Mouse (Mus musculus): Measurements from ENCODE around the gene Lgr6.

The Lgr6 gene

DNA sequence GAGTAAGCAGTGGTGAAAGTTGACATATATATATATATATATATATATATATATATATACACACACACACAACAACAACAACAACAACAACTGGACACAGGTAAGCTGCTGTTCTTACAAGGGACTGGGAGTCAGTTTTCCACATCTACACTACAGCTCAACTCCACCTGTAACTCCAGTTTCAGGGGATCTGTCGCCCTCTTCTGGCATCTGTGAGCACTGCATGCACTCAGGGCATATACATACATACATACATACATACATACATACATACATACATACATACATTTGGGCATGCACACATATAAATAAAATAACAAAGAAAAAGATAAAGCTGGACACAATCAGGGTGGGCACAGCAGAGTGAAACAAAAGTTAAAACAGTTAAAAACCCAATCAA, 81.5 kb downstream of the Lgr6 start:
- in situ Hi-C loops (cut with MboI; ENCODE audit: low pct_unique_long_range_greater_than_20kb in 1 of 2, low sequenced_read_pairs in 2 of 2, unreplicated experiment in 1 of 2): no loop called here

- in situ Hi-C loops (cut with MboI; ENCODE audit: low pct_unique_long_range_greater_than_20kb in 1 of 2, low sequenced_read_pairs in 2 of 2, unreplicated experiment in 1 of 2): no loop called here
Measured at GRCm38 (mm10) chr1:135021936-135022335, 83.1 kb downstream of the Lgr6 start.

GRCm38 (mm10) chr1:135020970-135021369, 84.1 kb downstream of the Lgr6 start:
- in situ Hi-C loops (cut with MboI; ENCODE audit: low pct_unique_long_range_greater_than_20kb in 1 of 2, low sequenced_read_pairs in 2 of 2, unreplicated experiment in 1 of 2): no loop called here

DNA sequence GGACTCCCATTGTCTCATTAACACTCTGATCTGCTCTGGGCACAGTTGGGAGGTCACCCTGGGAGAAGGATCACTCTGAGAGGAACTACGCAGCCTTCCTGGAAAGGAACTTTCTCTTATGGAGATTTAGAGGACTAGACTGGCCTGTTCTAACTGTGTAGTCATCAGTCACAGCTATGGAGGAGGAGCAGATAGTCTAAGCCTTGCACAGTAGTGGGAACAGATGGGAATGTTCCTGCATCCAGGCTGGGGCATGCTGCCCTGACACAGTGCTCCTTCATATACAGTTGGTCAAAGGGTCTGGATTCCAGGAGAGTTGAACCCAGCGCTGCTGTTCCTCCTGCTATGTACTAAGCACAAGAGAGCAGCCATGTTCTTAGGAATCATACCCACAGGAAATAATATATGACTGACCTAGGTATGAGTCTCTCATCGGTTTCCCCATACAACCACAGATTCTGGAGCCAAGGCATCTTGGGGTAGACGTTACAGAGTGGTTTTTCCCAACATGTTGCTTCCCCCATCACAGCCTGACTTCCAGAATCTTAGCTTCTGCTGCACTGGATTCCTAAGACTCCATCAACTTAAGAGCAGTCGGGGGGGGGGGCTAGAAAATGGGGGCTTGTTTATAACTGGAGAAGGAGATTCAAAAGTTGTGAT, 84.7 kb downstream of the Lgr6 start:
- in situ Hi-C loops (cut with MboI; ENCODE audit: low pct_unique_long_range_greater_than_20kb in 1 of 2, low sequenced_read_pairs in 2 of 2, unreplicated experiment in 1 of 2): no loop called here

DNA sequence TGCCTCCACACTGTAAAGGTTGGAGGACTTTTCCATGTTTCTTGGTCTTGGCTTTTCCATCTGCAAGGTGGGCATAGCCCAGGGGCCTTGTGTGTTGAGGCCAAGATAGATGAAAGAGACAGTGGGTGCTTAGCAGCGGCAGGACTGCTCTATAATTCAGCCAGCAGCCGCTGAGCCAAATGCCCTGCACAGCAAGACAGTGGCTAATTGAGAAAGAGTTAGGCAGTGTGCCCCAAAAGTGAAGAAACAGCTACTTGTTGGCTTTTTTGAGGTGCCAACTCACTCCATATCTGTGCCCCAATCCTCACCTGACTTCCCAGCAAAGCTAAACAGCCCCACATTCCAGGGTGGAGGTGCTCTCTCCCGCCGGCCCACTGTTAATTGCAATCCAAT, 85.3 kb downstream of the Lgr6 start:
- in situ Hi-C loops (cut with MboI; ENCODE audit: low pct_unique_long_range_greater_than_20kb in 1 of 2, low sequenced_read_pairs in 2 of 2, unreplicated experiment in 1 of 2): no loop called here

- in situ Hi-C loops (cut with MboI; ENCODE audit: low pct_unique_long_range_greater_than_20kb in 1 of 2, low sequenced_read_pairs in 2 of 2, unreplicated experiment in 1 of 2): no loop called here
Measured at GRCm38 (mm10) chr1:135019087-135019774, 85.8 kb downstream of the Lgr6 start.

GRCm38 (mm10) chr1:135017656-135018015, 87.4 kb downstream of the Lgr6 start:
- in situ Hi-C loops (cut with MboI; ENCODE audit: low pct_unique_long_range_greater_than_20kb in 1 of 2, low sequenced_read_pairs in 2 of 2, unreplicated experiment in 1 of 2): no loop called here

- in situ Hi-C loops (cut with MboI; ENCODE audit: low pct_unique_long_range_greater_than_20kb in 1 of 2, low sequenced_read_pairs in 2 of 2, unreplicated experiment in 1 of 2): no loop called here
Measured at GRCm38 (mm10) chr1:135016907-135017655, 88.0 kb downstream of the Lgr6 start.

GRCm38 (mm10) chr1:135014921-135015445, 90.1 kb downstream of the Lgr6 start:
- in situ Hi-C loops (cut with MboI; ENCODE audit: low pct_unique_long_range_greater_than_20kb in 1 of 2, low sequenced_read_pairs in 2 of 2, unreplicated experiment in 1 of 2): no loop called here

- in situ Hi-C loops (cut with MboI; ENCODE audit: low pct_unique_long_range_greater_than_20kb in 1 of 2, low sequenced_read_pairs in 2 of 2, unreplicated experiment in 1 of 2): no loop called here
Measured at GRCm38 (mm10) chr1:135012472-135012871, 92.6 kb downstream of the Lgr6 start.

DNA sequence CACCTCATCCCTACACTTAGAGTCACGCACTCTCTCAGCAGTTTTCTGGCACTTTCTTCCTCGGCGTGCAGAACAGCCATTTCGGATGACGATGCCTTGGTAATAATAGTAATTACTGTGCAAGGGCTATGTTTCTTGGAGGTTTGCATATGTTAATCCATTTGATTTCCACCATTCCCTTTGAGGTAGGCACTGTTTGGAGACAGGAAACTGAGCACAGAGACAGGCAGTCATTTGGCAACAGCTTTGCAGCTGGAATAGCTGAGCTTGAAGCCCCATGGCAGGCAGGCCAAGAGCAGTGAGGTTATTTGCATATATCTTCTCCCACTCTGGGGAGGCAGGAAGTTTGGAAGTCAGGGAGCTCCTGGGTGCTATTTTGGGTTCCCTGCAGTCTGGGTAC, 93.2 kb downstream of the Lgr6 start:
- in situ Hi-C loops (cut with MboI; ENCODE audit: low pct_unique_long_range_greater_than_20kb in 1 of 2, low sequenced_read_pairs in 2 of 2, unreplicated experiment in 1 of 2): no loop called here

- in situ Hi-C loops (cut with MboI; ENCODE audit: low pct_unique_long_range_greater_than_20kb in 1 of 2, low sequenced_read_pairs in 2 of 2, unreplicated experiment in 1 of 2): no loop called here
Measured at GRCm38 (mm10) chr1:135009833-135010232, 95.2 kb downstream of the Lgr6 start.

DNA sequence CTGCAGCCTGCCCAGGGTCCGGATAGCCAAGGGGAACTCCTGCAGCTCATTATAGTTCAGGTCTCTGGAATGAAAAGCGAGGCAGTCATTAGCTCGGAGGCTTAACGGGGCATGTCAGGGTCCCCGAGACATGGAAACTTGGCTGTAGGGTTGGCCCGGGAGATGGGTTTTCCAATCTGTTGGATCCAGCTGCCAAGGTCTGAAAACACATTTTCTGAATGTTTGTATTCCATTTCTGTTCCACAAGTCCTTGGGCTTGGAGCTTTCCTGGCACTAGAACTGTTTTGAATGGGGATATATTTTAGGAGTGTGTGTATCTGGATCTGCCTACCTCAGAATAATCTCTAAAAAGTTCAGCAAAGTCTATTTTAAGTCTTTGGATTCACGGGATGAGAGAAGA, 99.4 kb downstream of the Lgr6 start:
- in situ Hi-C loops (cut with MboI; ENCODE audit: low pct_unique_long_range_greater_than_20kb in 1 of 2, low sequenced_read_pairs in 2 of 2, unreplicated experiment in 1 of 2): no loop called here

GRCm38 (mm10) chr1:135003346-135003745, 101.7 kb downstream of the Lgr6 start:
- in situ Hi-C loops (cut with MboI; ENCODE audit: low pct_unique_long_range_greater_than_20kb in 1 of 2, low sequenced_read_pairs in 2 of 2, unreplicated experiment in 1 of 2): no loop called here

DNA sequence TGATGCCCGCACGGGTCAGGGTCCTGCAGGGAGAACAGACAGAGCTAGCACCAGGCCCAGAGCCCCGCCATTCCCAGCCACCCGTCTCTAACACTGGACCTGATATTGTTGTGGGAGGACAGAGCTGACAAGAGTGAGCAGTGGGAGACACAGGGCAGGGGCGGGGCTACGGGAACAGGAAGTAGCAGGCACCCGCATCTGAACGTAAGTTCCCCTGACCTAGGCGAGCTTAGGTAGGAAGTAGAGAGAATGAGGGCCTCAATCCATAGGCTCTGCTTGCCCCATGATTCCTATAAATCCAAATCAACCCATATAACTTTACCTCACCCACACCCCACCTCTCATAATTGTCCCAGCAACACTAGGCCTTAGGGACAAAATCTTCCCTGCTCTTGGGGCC, 104.5 kb downstream of the Lgr6 start:
- in situ Hi-C loops (cut with MboI; ENCODE audit: low pct_unique_long_range_greater_than_20kb in 1 of 2, low sequenced_read_pairs in 2 of 2, unreplicated experiment in 1 of 2): no loop called here

- in situ Hi-C loops (cut with MboI; ENCODE audit: low pct_unique_long_range_greater_than_20kb in 1 of 2, low sequenced_read_pairs in 2 of 2, unreplicated experiment in 1 of 2): no loop called here
Measured at GRCm38 (mm10) chr1:134998231-134998630, 106.8 kb downstream of the Lgr6 start.

DNA sequence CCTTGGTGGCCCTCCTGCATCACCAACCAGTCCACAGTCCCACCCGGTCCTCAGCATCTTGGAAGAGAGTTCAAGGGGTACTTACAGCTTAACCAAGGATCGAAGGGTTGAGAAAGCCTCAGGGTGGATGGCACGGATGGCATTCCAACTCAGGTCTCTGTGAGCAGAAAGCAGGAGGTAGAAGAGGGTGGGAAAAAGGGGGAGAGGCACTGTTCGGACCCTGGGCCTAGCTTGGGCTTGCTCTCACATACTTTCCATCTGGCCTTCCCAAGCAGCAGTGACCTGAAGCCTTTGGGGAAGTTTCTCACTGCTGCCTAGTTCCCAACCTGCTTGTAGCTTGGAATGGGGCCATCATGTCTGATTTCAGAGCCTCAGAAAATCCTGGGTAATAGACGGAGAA, 107.5 kb downstream of the Lgr6 start:
- in situ Hi-C loops (cut with MboI; ENCODE audit: low pct_unique_long_range_greater_than_20kb in 1 of 2, low sequenced_read_pairs in 2 of 2, unreplicated experiment in 1 of 2): no loop called here

- in situ Hi-C loops (cut with MboI; ENCODE audit: low pct_unique_long_range_greater_than_20kb in 1 of 2, low sequenced_read_pairs in 2 of 2, unreplicated experiment in 1 of 2): no loop called here
Measured at GRCm38 (mm10) chr1:134996471-134996870, 108.6 kb downstream of the Lgr6 start.

GRCm38 (mm10) chr1:134995954-134996353, 109.1 kb downstream of the Lgr6 start:
- in situ Hi-C loops (cut with MboI; ENCODE audit: low pct_unique_long_range_greater_than_20kb in 1 of 2, low sequenced_read_pairs in 2 of 2, unreplicated experiment in 1 of 2): no loop called here

Data from mouse embryonic stem cell (cell line).